Mouse (Mus musculus) thymus, postnatal 10 days (tissue): ENCODE results near the gene Arhgef3.
"Not testable (repeated sequence)": the region's sequence is repeated elsewhere in the genome, so short reads cannot be mapped to it uniquely, and the experiment has no call there.

ENCODE experiments used
- DNase-seq, 2 experiments: peaks; one replicate each; pipeline ENCODE4 v3.0.0; 2021; ENCODE audit warnings: low spot score in 2 of 2

The Arhgef3 gene

GRCm38 (mm10) chr14:27192450-27192849, 77.8 kb downstream of the Arhgef3 start:
- peak; percentile 30 to 73 for DNase-seq

GRCm38 (mm10) chr14:27196980-27197379, 82.3 kb downstream of the Arhgef3 start:
- no peak for DNase-seq

- no peak for DNase-seq
Measured at GRCm38 (mm10) chr14:27198490-27199089, 83.9 kb downstream of the Arhgef3 start.

GRCm38 (mm10) chr14:27199119-27199518, 84.4 kb downstream of the Arhgef3 start:
- no peak for DNase-seq

GRCm38 (mm10) chr14:27199870-27200269, 85.2 kb downstream of the Arhgef3 start:
- DNase-seq: no peak

GRCm38 (mm10) chr14:27200743-27201576, 86.3 kb downstream of the Arhgef3 start:
- no peak for DNase-seq

GRCm38 (mm10) chr14:27201824-27202223, 87.1 kb downstream of the Arhgef3 start:
- DNase-seq: no peak

- DNase-seq: no peak
Measured at GRCm38 (mm10) chr14:27204704-27205103, 90.0 kb downstream of the Arhgef3 start.

- no peak for DNase-seq
Measured at GRCm38 (mm10) chr14:27206443-27206842, 91.7 kb downstream of the Arhgef3 start.

- DNase-seq: no peak
Measured at GRCm38 (mm10) chr14:27209542-27209941, 94.8 kb downstream of the Arhgef3 start.

- DNase-seq: not testable (repeated sequence)
Measured at GRCm38 (mm10) chr14:27210801-27211200, 96.1 kb downstream of the Arhgef3 start.

GRCm38 (mm10) chr14:27211743-27212445, 97.2 kb downstream of the Arhgef3 start:
- no peak for DNase-seq

GRCm38 (mm10) chr14:27214232-27214631, 99.5 kb downstream of the Arhgef3 start:
- no peak for DNase-seq

GRCm38 (mm10) chr14:27219668-27220067, 105.0 kb downstream of the Arhgef3 start:
- DNase-seq: peak; percentile 37 to 46

- no peak for DNase-seq
Measured at GRCm38 (mm10) chr14:27220297-27220696, 105.6 kb downstream of the Arhgef3 start.

GRCm38 (mm10) chr14:27224636-27225035, 109.9 kb downstream of the Arhgef3 start:
- DNase-seq: no peak

- DNase-seq: no peak
Measured at GRCm38 (mm10) chr14:27226288-27226687, 111.6 kb downstream of the Arhgef3 start.

- no peak for DNase-seq
Measured at GRCm38 (mm10) chr14:27228288-27228687, 113.6 kb downstream of the Arhgef3 start.

- DNase-seq: peak; percentile 40 to 50
Measured at GRCm38 (mm10) chr14:27228941-27229371, 114.3 kb downstream of the Arhgef3 start.

GRCm38 (mm10) chr14:27229441-27230147, 114.9 kb downstream of the Arhgef3 start:
- DNase-seq: peak; percentile 67 to 72

- peak; percentile 42 to 44 for DNase-seq
Measured at GRCm38 (mm10) chr14:27230262-27231022, 115.7 kb downstream of the Arhgef3 start.
